Mouse (Mus musculus) frontal cortex, adult (tissue): ENCODE measurements around the gene Gucy2e.

Experiments used
- ATAC-seq: cut with Nextera tagmentation; 2 replicates; pipeline ENCODE4 v1.9.2; 2017; ENCODE audit warnings: mild to moderate bottlenecking, moderate library complexity, mixed read lengths; ENCODE audit not compliant: low TSS enrichment

Gene Gucy2e

GRCm38 (mm10) chr11:69174722-69175121 lies 62.1 kb downstream of the Gucy2e start:
- no peak for ATAC-seq

DNA sequence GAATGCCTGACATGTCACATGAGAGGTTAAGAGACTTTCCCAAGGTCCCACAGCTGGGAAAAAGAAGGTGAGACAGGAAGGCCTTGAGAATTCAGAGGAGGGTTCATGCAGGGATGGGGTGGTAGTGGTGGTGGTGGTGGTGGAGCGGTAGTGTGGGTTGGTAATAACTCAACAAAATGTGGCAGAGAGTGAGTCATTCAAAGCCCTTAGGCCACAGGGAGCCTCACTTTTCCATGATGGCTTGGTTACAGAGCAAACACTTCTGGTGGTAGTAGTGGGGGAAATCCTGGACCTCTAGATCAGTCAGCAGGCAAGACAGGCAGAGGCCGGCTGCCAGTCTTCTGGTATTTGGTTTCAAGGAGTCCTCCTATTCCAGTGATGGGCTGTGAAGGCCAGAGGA lies 64.2 kb downstream of the Gucy2e start:
- ATAC-seq: no peak

DNA sequence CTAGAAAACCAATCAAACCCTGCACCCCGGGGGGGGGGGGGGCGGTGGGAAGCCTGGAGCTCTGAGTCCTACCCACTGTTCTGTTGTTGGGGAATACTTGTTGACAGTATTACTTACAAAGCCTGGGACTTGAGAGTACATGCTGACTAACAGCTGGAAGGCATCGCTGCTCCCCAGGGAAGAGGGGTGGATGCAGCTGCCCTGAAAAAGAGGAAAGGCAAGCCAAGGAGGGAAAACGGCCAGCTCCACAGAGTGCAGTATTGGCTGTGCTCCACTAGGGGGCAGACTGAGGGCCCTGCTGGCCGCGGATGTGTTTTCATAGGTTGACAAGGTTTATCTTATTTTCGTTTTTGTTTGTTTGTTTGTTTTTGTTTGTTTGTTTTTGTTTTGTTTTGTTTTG lies 65.2 kb downstream of the Gucy2e start:
- ATAC-seq: 0 out of 2 replicates have a peak, but pooled peaks have one; percentile 33

GRCm38 (mm10) chr11:69169313-69169712 lies 67.5 kb downstream of the Gucy2e start:
- peak; percentile 54; the same call in 1 of the 2 replicates for ATAC-seq
